Mouse (Mus musculus) erythroblast, adult 5-6 weeks (primary cell): Measurements from ENCODE around the gene Gna13. TPM values are rescaled to one million over a fixed set of nuclear protein-coding genes. Genes with fewer than 3 reads are reported as not detected.
A peak's percentile ranks its signal among the peaks of the same experiment; 100 is the strongest.

Experiments
- ATAC-seq: replicated peaks from 2 replicates; pipeline ENCODE4 v1.8.0; 2016; ENCODE audit warnings: moderate number of reproducible peaks, mild to moderate bottlenecking, moderate TSS enrichment, inconsistent platforms; ENCODE audit not compliant: poor library complexity, low FRiP score, severe bottlenecking
- total RNA-seq, 2 experiments: library from RNA; stranded (forward) in 1 of 2; stranded (reverse) in 1 of 2; fragments of 150-400 nt in 1 of 2; fragments of 200-764, 138-1000 nt in 1 of 2; gene quantifications; 2 replicates each; pipeline versions ENCODE4 v1.2.3 to v1.2.4; 2015 to 2017; ENCODE audit warnings: low replicate concordance in 2 of 2

Gene Gna13
- total RNA-seq, 2 experiments from 2014 or later = 23.4 to 30.0 TPM

DNA sequence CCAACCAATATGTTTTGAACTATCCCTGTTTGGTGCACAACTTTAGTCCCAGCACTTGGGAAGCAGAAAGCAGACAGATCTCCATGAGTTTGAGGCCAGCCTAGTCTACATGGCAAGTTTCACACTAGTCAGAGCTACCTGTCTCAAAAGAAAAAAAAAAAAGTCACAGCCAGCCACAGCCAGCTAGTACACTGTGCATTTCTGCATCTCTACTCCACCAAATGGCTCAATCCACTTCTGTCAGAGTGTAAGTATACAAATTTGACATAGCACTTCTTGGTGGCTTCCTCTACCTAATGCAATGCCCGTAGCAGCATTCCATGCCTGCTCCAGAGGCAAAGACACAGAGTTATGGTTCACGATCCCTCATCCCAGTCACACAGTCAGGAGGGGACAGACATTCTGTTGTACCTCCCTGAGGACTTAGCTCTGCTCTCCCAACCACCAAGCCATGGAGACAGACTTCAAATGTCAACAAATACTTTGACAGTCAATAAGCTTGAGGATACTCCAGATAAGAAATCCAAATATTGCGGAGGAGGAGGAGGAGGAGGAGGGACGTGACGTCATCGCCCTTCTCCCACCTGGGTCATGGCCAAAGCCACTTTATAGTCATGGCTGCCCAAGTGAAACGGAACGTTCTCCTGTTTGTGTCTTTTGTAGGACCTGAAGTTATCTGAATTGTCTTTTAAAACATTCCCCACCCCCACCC is 54.2 kb downstream of the Gna13 start:
- no peak for ATAC-seq

DNA sequence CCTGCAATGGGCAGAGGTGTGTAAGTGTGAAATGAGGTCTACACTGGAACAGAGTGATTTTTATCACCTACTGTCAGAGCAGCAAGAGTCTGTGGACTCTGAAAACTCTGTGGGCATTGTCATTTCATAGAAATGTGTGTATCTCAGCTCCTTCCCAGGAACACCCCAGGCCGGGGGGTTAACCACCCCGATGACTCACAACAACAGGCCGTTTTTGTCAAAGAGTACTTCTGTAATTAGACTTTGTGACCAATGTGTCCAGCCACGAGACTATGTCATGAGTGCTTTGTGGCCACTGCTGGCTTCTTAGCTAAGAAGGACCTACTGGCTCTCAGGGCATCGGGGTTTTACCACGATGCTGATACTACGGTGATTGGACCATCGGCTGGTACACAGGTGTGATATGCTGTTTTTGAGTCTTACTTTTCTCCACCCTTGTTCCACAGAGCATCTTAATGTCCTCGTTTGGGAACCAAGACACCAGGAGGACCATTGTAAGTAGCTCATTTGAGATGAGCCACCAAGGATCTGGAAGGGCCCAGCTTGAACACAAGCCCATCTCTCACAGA is 54.9 kb downstream of the Gna13 start:
- ATAC-seq = no peak

GRCm38 (mm10) chr11:109419461-109419860 is 56.8 kb downstream of the Gna13 start:
- no peak for ATAC-seq

DNA sequence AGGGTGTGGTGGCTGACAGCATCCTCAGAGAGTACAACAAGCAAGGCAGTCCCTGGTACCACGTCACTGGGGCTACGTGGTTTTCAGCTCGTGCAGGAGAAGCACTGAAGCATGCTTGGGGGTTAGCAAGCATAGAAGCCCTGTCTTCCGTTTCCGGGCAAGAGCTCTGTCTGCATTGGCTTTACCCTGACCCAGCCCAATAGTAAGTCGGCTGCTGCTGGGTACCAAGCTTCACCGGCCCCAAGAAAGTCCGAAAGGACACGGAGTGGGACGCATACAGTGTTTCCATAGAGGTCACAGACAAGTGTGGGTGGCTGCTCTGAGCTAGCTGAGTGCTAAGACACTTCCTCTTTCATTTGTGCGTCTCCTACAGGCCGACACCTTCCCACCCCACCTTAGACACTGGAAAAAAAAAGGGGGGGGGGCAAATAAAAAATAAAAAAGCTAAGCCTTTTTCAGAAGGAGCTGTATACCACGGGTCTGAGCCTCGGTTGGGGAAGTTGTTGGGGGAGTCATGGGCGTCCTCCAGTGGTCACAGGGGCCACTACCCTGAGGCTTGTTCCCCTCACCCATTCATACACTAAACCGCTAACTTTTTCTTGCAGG is 57.4 kb downstream of the Gna13 start:
- ATAC-seq = no peak

- no peak for ATAC-seq
These were observed 57.9 kb downstream of the Gna13 start for GRCm38 (mm10) chr11:109420567-109420962.

- ATAC-seq = no peak
These were observed 58.6 kb downstream of the Gna13 start for GRCm38 (mm10) chr11:109421205-109421604.

- no peak for ATAC-seq
These were observed 59.6 kb downstream of the Gna13 start for GRCm38 (mm10) chr11:109422263-109422662.

- ATAC-seq = no peak
These were observed 60.7 kb downstream of the Gna13 start for GRCm38 (mm10) chr11:109423294-109423693.

DNA sequence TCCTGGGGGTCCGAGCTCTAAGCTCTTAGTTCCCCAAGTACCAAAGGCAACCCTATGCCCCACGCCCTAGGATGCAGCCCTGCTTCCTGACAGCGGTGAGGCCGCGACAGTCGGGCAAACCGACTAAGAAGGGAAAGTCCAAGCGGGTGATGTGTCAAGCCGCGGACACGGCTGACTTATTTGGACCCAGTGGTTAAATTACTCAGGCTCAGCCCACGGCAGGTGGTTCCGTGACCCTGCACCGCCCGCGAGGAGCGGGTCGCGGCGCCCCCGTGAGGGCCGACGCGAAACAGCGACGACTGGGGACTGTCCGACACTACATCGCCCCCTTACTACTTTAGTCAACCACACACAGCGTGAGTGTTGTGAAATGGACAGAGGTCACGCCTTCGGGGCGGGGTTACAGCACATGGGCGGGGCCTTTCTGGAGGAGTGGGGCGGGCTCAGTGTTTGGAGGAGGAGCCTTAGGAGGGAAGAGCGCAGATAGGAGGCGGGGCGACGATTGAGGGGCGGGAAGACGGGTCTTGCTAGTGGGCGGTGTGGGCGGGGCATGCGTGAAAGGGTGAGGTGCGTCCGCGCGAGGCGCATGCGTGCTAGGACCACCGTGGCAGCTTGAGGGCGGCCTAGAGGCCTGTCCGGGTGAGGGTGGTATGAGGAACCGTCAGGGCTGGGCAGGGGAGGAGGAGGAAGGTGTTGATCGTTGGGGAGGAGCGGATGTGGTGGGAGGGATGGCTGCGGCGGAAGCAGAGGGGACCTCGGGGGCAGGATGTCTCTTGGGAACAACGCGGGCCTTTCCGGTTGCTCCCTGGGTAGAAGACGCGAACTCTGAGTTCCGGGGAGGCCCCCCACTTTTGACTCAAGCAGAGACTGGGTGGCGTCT is 63.0 kb downstream of the Gna13 start, which contains the start of gene Amz2:
Amz2 (plus strand) TSS at position 555 of the 880 bp plus-strand sequence.
- ATAC-seq = peak; percentile 91

GRCm38 (mm10) chr11:109426272-109426586 is 63.6 kb downstream of the Gna13 start:
- ATAC-seq = no peak

DNA sequence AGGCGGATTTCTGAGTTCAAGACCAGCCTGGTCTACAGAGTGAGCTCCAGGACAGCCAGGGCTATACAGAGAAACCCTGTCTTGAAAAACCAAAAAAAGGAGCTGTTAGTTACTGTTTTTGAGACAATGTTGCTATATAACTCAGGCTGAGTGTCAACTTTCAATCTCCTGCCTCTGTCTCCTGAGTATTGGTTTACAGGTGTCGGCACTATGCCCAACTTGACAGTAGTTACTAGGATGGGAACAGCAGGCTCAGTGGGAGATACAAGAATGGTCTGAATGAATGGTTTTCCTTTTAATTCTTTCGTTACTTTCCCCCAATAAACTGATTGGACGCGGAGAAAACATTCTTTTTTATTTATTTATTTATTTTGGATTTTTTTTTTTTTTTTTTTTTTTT is 64.7 kb downstream of the Gna13 start:
- no peak for ATAC-seq

- ATAC-seq = no peak
These were observed 71.7 kb downstream of the Gna13 start for GRCm38 (mm10) chr11:109434233-109434798.

GRCm38 (mm10) chr11:109436889-109437288 is 74.3 kb downstream of the Gna13 start:
- ATAC-seq = no peak

DNA sequence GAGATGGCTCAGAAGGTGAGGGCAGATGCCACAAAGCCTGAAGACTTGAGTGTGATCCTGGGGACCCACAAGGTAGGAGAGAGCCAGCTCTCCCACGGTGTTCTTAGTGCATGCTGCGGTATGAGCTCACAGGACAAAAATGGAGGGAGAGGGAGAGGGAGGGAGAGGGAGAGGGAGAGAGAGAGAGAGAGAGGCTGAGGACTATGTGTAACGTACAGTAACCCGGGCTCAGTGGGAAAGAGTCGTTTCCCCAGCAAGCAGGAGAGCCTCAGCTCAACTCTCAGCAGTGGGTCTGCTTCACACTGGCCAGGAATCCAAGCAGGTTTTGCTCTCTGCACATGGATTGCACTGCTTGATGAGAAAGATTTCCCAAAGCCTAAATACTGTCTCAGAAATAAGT is 76.6 kb downstream of the Gna13 start:
- no peak for ATAC-seq

GRCm38 (mm10) chr11:109439829-109440340 is 77.3 kb downstream of the Gna13 start:
- ATAC-seq = peak; percentile 42; the same call in 1 of the 2 replicates

- ATAC-seq = no peak
These were observed 78.0 kb downstream of the Gna13 start for GRCm38 (mm10) chr11:109440641-109441040.

- peak; percentile 52 for ATAC-seq
These were observed 78.5 kb downstream of the Gna13 start for GRCm38 (mm10) chr11:109441119-109441518.

- ATAC-seq = no peak
These were observed 79.6 kb downstream of the Gna13 start for GRCm38 (mm10) chr11:109442166-109442730.

GRCm38 (mm10) chr11:109443468-109444263 is 81.0 kb downstream of the Gna13 start:
- ATAC-seq = no peak
